Mouse (Mus musculus): Measurements from ENCODE around the gene Mrgpre.

Mrgpre gene

GRCm38 (mm10) chr7:143777375-143777774, 6.9 kb downstream of the Mrgpre start:
- no peak for DNase-seq (ENCODE audit: low read depth, low spot score)

- DNase-seq (ENCODE audit: low read depth, low spot score): no peak
Observed at GRCm38 (mm10) chr7:143776137-143776536, 8.2 kb downstream of the Mrgpre start.

- peak; percentile 38 for DNase-seq (ENCODE audit: low read depth, low spot score)
Observed at GRCm38 (mm10) chr7:143769461-143769860, 14.8 kb downstream of the Mrgpre start.

- no peak for DNase-seq (ENCODE audit: low read depth, low spot score)
Observed at GRCm38 (mm10) chr7:143768267-143768666, 16.0 kb downstream of the Mrgpre start.

- no peak for DNase-seq (ENCODE audit: low read depth, low spot score)
Observed at GRCm38 (mm10) chr7:143766893-143767292, 17.4 kb downstream of the Mrgpre start, which contains the start of gene Mrgprg. Gene Mrgprg, minus strand, starts transcription at chr7:143766993.

GRCm38 (mm10) chr7:143764876-143765530, 19.3 kb downstream of the Mrgpre start:
- no peak for DNase-seq (ENCODE audit: low read depth, low spot score)

- peak; percentile 61 for DNase-seq (ENCODE audit: low read depth, low spot score)
Observed at GRCm38 (mm10) chr7:143763794-143764193, 20.5 kb downstream of the Mrgpre start.

GRCm38 (mm10) chr7:143758956-143759355, 25.3 kb downstream of the Mrgpre start:
- no peak for DNase-seq (ENCODE audit: low read depth, low spot score)

GRCm38 (mm10) chr7:143757696-143758095, 26.6 kb downstream of the Mrgpre start:
- no peak for DNase-seq (ENCODE audit: low read depth, low spot score)

- DNase-seq (ENCODE audit: low read depth, low spot score): peak; percentile 80
Observed at GRCm38 (mm10) chr7:143757027-143757390, 27.3 kb downstream of the Mrgpre start.

GRCm38 (mm10) chr7:143756125-143757026, 27.9 kb downstream of the Mrgpre start, which contains the start of gene Osbpl5:
Gene Osbpl5, minus strand, starts transcription at chr7:143756985.
- DNase-seq (ENCODE audit: low read depth, low spot score): no peak

- DNase-seq (ENCODE audit: low read depth, low spot score): no peak
Observed at GRCm38 (mm10) chr7:143755357-143756124, 28.8 kb downstream of the Mrgpre start.

- DNase-seq (ENCODE audit: low read depth, low spot score): peak; percentile 79
Observed at GRCm38 (mm10) chr7:143753990-143754715, 30.1 kb downstream of the Mrgpre start.

GRCm38 (mm10) chr7:143752606-143753005, 31.7 kb downstream of the Mrgpre start:
- no peak for DNase-seq (ENCODE audit: low read depth, low spot score)

- DNase-seq (ENCODE audit: low read depth, low spot score): no peak
Observed at GRCm38 (mm10) chr7:143752056-143752455, 32.2 kb downstream of the Mrgpre start.

GRCm38 (mm10) chr7:143751380-143751779, 32.9 kb downstream of the Mrgpre start:
- DNase-seq (ENCODE audit: low read depth, low spot score): no peak

GRCm38 (mm10) chr7:143749045-143749444, 35.3 kb downstream of the Mrgpre start:
- DNase-seq (ENCODE audit: low read depth, low spot score): no peak

- DNase-seq (ENCODE audit: low read depth, low spot score): peak; percentile 90
Observed at GRCm38 (mm10) chr7:143748041-143748868, 36.0 kb downstream of the Mrgpre start.

- peak; percentile 56 for DNase-seq (ENCODE audit: low read depth, low spot score)
Observed at GRCm38 (mm10) chr7:143740653-143741052, 43.6 kb downstream of the Mrgpre start.
